Mouse (Mus musculus) neural tube, embryonic 12.5 days (tissue): ENCODE data around the gene 4930469K13Rik. TPM values are rescaled to one million over a fixed set of nuclear protein-coding genes. Genes with fewer than 3 reads are reported as not detected.

Experiments
- ATAC-seq: fragments of 200-750 bp; cut with Nextera tagmentation; 2 replicates; pipeline ENCODE4 v1.8.0; 2017; ENCODE audit warnings: low read depth, mild to moderate bottlenecking, moderate TSS enrichment, moderate library complexity; ENCODE audit not compliant: low FRiP score
- H3K27ac ChIP-seq: fragments of 300-500 bp; sonication (generic); 2 replicates; pipeline ENCODE4 v1.5.1; 2016
- H3K27me3 ChIP-seq: fragments of 300-500 bp; sonication (generic); replicated peaks from 2 replicates; pipeline ENCODE4 v1.6.1; 2016; ENCODE audit warnings: mild to moderate bottlenecking
- H3K36me3 ChIP-seq: fragments of 300-500 bp; sonication (generic); 2 replicates; pipeline ENCODE4 v1.6.1; 2016; ENCODE audit warnings: mild to moderate bottlenecking
- H3K4me1 ChIP-seq: fragments of 300-500 bp; sonication (generic); 2 replicates; pipeline ENCODE4 v1.6.1; 2016
- H3K4me2 ChIP-seq: fragments of 300-500 bp; sonication (generic); replicated peaks from 2 replicates; pipeline ENCODE4 v1.6.1; 2016; ENCODE audit warnings: mild to moderate bottlenecking
- H3K4me3 ChIP-seq: fragments of 300-500 bp; sonication (generic); 2 replicates; pipeline ENCODE4 v1.5.1; 2016
- H3K9ac ChIP-seq: fragments of 300-500 bp; sonication (generic); 2 replicates; pipeline ENCODE4 v1.6.1; 2016; ENCODE audit warnings: mild to moderate bottlenecking
- H3K9me3 ChIP-seq: fragments of 300-500 bp; sonication (generic); 2 replicates; pipeline ENCODE4 v1.6.1; 2016; ENCODE audit warnings: mild to moderate bottlenecking
- WGBS: fragments of 180-500 bp; shearing (Covaris S2); methylation state at CpG from one replicate; pipeline ENCODE4 v1.1.7; 2016; 5-methylcytosine and 5-hydroxymethylcytosine counted together
- polyA plus RNA-seq: library from polyadenylated mRNA; unstranded; fragments of >200 nt; fragmentation: Nextera tagmentation; extraction: Ambion mirVana; gene quantifications from 2 replicates; pipeline ENCODE4 v1.2.1, GENCODE M21; 2016

4930469K13Rik gene
- polyA plus RNA-seq, 1 experiment from 2014 or later = 21.1 TPM

- Histone ChIP-seq H3K9me3 (no peaks in the 10 kb centered on the region), H3K4me1 (no peaks in the 10 kb centered on the region), H3K9ac (no peak overlapping the region), H3K4me3 (no peak overlapping the region), H3K36me3 (no peaks in the 10 kb centered on the region), H3K27ac (no peak overlapping the region), H3K27me3 (no peaks in the 10 kb centered on the region), H3K4me2 (no peak overlapping the region)
- no peak for ATAC-seq
- 85% methylated on average over 1 of the region's 1 CpGs for WGBS
Observed at GRCm38 (mm10) chr11:34050063-34050462, 48.3 kb downstream of the 4930469K13Rik start.

- no peak for ATAC-seq
- no peaks in the 10 kb centered on the region for H3K4me1 ChIP-seq
Observed at GRCm38 (mm10) chr11:34049125-34049379, 49.3 kb downstream of the 4930469K13Rik start.

GRCm38 (mm10) chr11:34048375-34049124 is 49.8 kb downstream of the 4930469K13Rik start:
- Histone ChIP-seq H3K9ac (no peak overlapping the region), H3K4me3 (no peak overlapping the region), H3K9me3 (no peaks in the 10 kb centered on the region), H3K27me3 (no peaks in the 10 kb centered on the region), H3K4me1 (no peaks in the 10 kb centered on the region), H3K4me2 (no peak overlapping the region), H3K36me3 (no peaks in the 10 kb centered on the region), H3K27ac (no peak overlapping the region)
- ATAC-seq = no peak
- WGBS = 90% methylated on average over 8 of the region's 8 CpGs

More at GRCm38 (mm10) chr11:34049125-34049379, 49.3 kb downstream of the 4930469K13Rik start:
- no peak overlapping the region for H3K4me2 ChIP-seq
- no peaks in the 10 kb centered on the region for H3K27me3 ChIP-seq
- no peaks in the 10 kb centered on the region for H3K9me3 ChIP-seq
- no peak overlapping the region for H3K9ac ChIP-seq
- H3K36me3 ChIP-seq = no peaks in the 10 kb centered on the region
- 90% methylated on average over 1 of the region's 1 CpGs for WGBS
- no peak overlapping the region for H3K27ac ChIP-seq
- no peak overlapping the region for H3K4me3 ChIP-seq

- Histone ChIP-seq H3K4me2 (no peak overlapping the region), H3K36me3 (no peaks in the 10 kb centered on the region), H3K27me3 (no peaks in the 10 kb centered on the region), H3K9ac (no peak overlapping the region), H3K4me1 (no peaks in the 10 kb centered on the region), H3K4me3 (no peak overlapping the region), H3K27ac (no peak overlapping the region), H3K9me3 (no peaks in the 10 kb centered on the region)
- ATAC-seq = no peak
- 95% methylated on average over 5 of the region's 5 CpGs for WGBS
Observed at GRCm38 (mm10) chr11:34047542-34047937, 50.8 kb downstream of the 4930469K13Rik start.

- H3K4me3 ChIP-seq = no peak within 1 kb of the TSS
- no peaks in the 10 kb centered on the region for H3K4me1 ChIP-seq
- no peak for ATAC-seq
- no peak within 1 kb of the TSS for H3K9ac ChIP-seq
- no peak within 1 kb of the TSS for H3K4me2 ChIP-seq
- 84% methylated on average over 6 of the region's 6 CpGs for WGBS
- no peak within 1 kb of the TSS for H3K27ac ChIP-seq
- H3K36me3 ChIP-seq = no peaks in the 10 kb centered on the region
- no peaks in the 10 kb centered on the region for H3K9me3 ChIP-seq
- no peaks in the 10 kb centered on the region for H3K27me3 ChIP-seq
Observed at GRCm38 (mm10) chr11:34046767-34047541, 51.4 kb downstream of the 4930469K13Rik start, which contains the start of gene Lcp2. Lcp2 (plus strand) TSS chr11:34046920.

- ATAC-seq = no peak
- no peaks in the 10 kb centered on the region for H3K36me3 ChIP-seq
Observed at GRCm38 (mm10) chr11:34042808-34043207, 55.5 kb downstream of the 4930469K13Rik start.

GRCm38 (mm10) chr11:34040061-34040460 is 58.3 kb downstream of the 4930469K13Rik start:
- no peak for ATAC-seq
- Histone ChIP-seq H3K4me1 (no peaks in the 10 kb centered on the region), H3K9ac (no peak overlapping the region), H3K4me3 (no peak overlapping the region), H3K36me3 (no peaks in the 10 kb centered on the region), H3K9me3 (no peaks in the 10 kb centered on the region), H3K27ac (no peak overlapping the region), H3K4me2 (no peak overlapping the region), H3K27me3 (no peaks in the 10 kb centered on the region)
- 90% methylated on average over 5 of the region's 5 CpGs for WGBS

More at GRCm38 (mm10) chr11:34042808-34043207, 55.5 kb downstream of the 4930469K13Rik start:
- no peak overlapping the region for H3K4me3 ChIP-seq
- H3K9me3 ChIP-seq = no peaks in the 10 kb centered on the region
- no peaks in the 10 kb centered on the region for H3K27me3 ChIP-seq
- H3K4me2 ChIP-seq = no peak overlapping the region
- H3K27ac ChIP-seq = no peak overlapping the region
- 74% methylated on average over 1 of the region's 1 CpGs for WGBS
- H3K9ac ChIP-seq = no peak overlapping the region
- H3K4me1 ChIP-seq = no peaks in the 10 kb centered on the region

GRCm38 (mm10) chr11:34035909-34036658 is 62.3 kb downstream of the 4930469K13Rik start:
- Histone ChIP-seq H3K9me3 (no peaks in the 10 kb centered on the region), H3K4me1 (no peaks in the 10 kb centered on the region), H3K27ac (no peak overlapping the region), H3K9ac (no peak overlapping the region), H3K4me3 (no peak overlapping the region), H3K36me3 (no peaks in the 10 kb centered on the region), H3K4me2 (no peak overlapping the region), H3K27me3 (no peaks in the 10 kb centered on the region)
- WGBS = 85% methylated on average over 5 of the region's 5 CpGs
- ATAC-seq = no peak

GRCm38 (mm10) chr11:34034794-34035193 is 63.6 kb downstream of the 4930469K13Rik start:
- Histone ChIP-seq H3K9ac (no peak overlapping the region), H3K4me2 (no peak overlapping the region), H3K4me3 (no peak overlapping the region), H3K36me3 (no peaks in the 10 kb centered on the region), H3K27ac (no peak overlapping the region), H3K27me3 (no peaks in the 10 kb centered on the region), H3K9me3 (no peaks in the 10 kb centered on the region), H3K4me1 (no peaks in the 10 kb centered on the region)
- ATAC-seq = no peak
- WGBS = 83% methylated on average over 2 of the region's 2 CpGs

GRCm38 (mm10) chr11:34034008-34034505 is 64.3 kb downstream of the 4930469K13Rik start:
- ATAC-seq = no peak
- Histone ChIP-seq H3K27me3 (no peaks in the 10 kb centered on the region), H3K9ac (no peak overlapping the region), H3K36me3 (no peaks in the 10 kb centered on the region), H3K4me1 (no peaks in the 10 kb centered on the region), H3K4me2 (no peak overlapping the region), H3K27ac (no peak overlapping the region), H3K9me3 (no peaks in the 10 kb centered on the region), H3K4me3 (no peak overlapping the region)
- 89% methylated on average over 5 of the region's 5 CpGs for WGBS

GRCm38 (mm10) chr11:34031015-34031805 is 67.1 kb downstream of the 4930469K13Rik start:
- Histone ChIP-seq H3K27me3 (no peaks in the 10 kb centered on the region), H3K36me3 (no peaks in the 10 kb centered on the region), H3K4me2 (no peak overlapping the region), H3K27ac (no peak overlapping the region), H3K9ac (no peak overlapping the region), H3K9me3 (no peaks in the 10 kb centered on the region), H3K4me3 (no peak overlapping the region), H3K4me1 (no peaks in the 10 kb centered on the region)
- WGBS = 78% methylated on average over 8 of the region's 8 CpGs
- no peak for ATAC-seq
